Mouse (Mus musculus): Measurements from ENCODE around the gene Ppp1r12b. TPM values are rescaled to one million over a fixed set of nuclear protein-coding genes. Genes with fewer than 3 reads are reported as not detected.

The Ppp1r12b gene
- total and polyA plus RNA-seq, 3 experiments: 4.7 to 7.8 TPM; not detected in 1

DNA sequence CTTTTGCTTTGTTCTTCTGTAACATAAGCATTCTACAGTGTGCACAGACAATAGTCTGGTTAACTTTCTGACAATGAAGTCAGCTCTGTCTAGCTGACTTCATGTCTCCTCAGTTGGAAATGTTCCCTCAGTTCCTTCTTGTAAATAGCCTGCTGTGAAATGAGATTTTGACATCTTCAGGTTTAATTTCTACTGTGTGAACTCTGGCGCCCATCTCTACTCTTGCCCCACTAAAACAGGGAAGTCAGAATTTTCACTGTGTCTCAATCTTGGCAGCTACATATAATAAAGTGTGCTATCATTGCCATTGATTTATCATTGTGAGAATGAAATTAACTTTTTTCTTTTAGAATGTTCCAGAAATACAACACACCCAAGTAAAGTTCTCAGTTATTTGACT lies 170.8 kb downstream of the Ppp1r12b start:
- no peak overlapping the region for H3K4me3 ChIP-seq (ENCODE audit: control insufficient read depth in 1 of 2, insufficient read depth in 1 of 2, low read depth in 2 of 2, low read length in 2 of 2)
- H3K9ac ChIP-seq (ENCODE audit: control insufficient read depth, low read depth, low read length, poor library complexity, severe bottlenecking): no peak overlapping the region
- H3K79me2 ChIP-seq (ENCODE audit: control insufficient read depth, insufficient read depth, low read length, poor library complexity): no peaks in the 10 kb centered on the region
- H3K27ac ChIP-seq (ENCODE audit: control insufficient read depth, low read depth, low read length): no peak overlapping the region
- TF ChIP-seq ETS1 (IDR thresholded peaks at IDR 0.05; ENCODE audit: low read depth, low read length) (no peak), TAL1 (IDR thresholded peaks at IDR 0.05; ENCODE audit: low read length) (no peak), MAFK (IDR thresholded peaks at IDR 0.05; ENCODE audit: borderline replicate concordance, low read depth, low read length) (no peak), POLR2AphosphoS5 (IDR thresholded peaks at IDR 0.05; ENCODE audit: borderline replicate concordance, low read depth, low read length) (no peak), NRF1 (IDR thresholded peaks at IDR 0.05; ENCODE audit: insufficient read depth, low read depth, low read length, poor library complexity, severe bottlenecking) (no peak), MAX (IDR thresholded peaks at IDR 0.05; ENCODE audit: low read length) (no peak), JUND (IDR thresholded peaks at IDR 0.05; ENCODE audit: low read depth, low read length) (no peak), TCF12 (IDR thresholded peaks at IDR 0.05; ENCODE audit: low read depth, low read length) (no peak), GABPA (IDR thresholded peaks at IDR 0.05; ENCODE audit: low read depth, low read length) (no peak), HCFC1 (IDR thresholded peaks at IDR 0.05; ENCODE audit: low read depth, low read length) (no peak), EP300 (IDR thresholded peaks at IDR 0.05; ENCODE audit: low read depth in 1 of 2, low read length in 2 of 2) (no peak), USF2 (IDR thresholded peaks at IDR 0.05; ENCODE audit: borderline replicate concordance in 1 of 2, insufficient read depth in 1 of 2, low read depth in 1 of 2, low read length in 2 of 2) (no peak), ELF1 (IDR thresholded peaks at IDR 0.05; ENCODE audit: low read depth, low read length) (no peak), MYC (IDR thresholded peaks at IDR 0.05; ENCODE audit: low read depth, low read length) (no peak), MXI1 (IDR thresholded peaks at IDR 0.05; ENCODE audit: low read depth, low read length) (no peak), SIN3A (IDR thresholded peaks at IDR 0.05; ENCODE audit: low read length) (no peak), CTCF (IDR thresholded peaks at IDR 0.05 in 2 of 3, conservative IDR thresholded peaks at IDR 0.05 in 1 of 3; ENCODE audit: control insufficient read depth in 1 of 3, insufficient read depth in 1 of 3, low read depth in 2 of 3, low read length in 3 of 3, poor library complexity in 1 of 3, severe bottlenecking in 1 of 3) (no peak), TBP (IDR thresholded peaks at IDR 0.05; ENCODE audit: low read depth, low read length) (no peak)
- H3K9me3 ChIP-seq (replicated peaks; ENCODE audit: insufficient read depth, low read length): no peaks in the 10 kb centered on the region
- no peak for DNase-seq (ENCODE audit: low read depth, low spot score)
- H3K4me1 ChIP-seq (ENCODE audit: control insufficient read depth in 1 of 2, insufficient read depth in 2 of 2, low read length in 2 of 2): no peaks in the 10 kb centered on the region; a peak in 1 of 4 replicates
- no peaks in the 10 kb centered on the region for H3K27me3 ChIP-seq (ENCODE audit: control insufficient read depth in 1 of 2, insufficient read depth in 2 of 2, low read length in 2 of 2)
- no peaks in the 10 kb centered on the region for H3K36me3 ChIP-seq (ENCODE audit: control insufficient read depth in 1 of 2, insufficient read depth in 2 of 2, low read length in 2 of 2)

DNA sequence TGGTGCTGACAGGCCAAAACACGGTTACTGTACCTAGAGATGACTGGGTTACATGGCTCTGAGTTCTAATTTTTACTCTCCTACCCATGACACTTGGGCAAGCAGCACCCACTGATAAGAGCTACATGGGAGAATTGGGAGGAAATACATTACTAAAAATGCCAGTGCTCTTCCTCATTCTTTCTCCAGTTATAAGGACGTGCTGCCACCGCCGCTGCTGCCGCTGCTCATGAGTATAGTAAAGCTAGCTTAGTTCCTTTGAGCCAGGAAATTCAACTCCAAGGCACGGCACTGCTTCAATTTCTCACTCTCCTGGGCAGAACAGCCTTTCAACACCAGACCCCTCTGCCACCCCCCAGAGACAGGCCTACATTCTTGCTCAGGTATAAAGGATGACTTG lies 171.3 kb downstream of the Ppp1r12b start:
- no peak overlapping the region for H3K9ac ChIP-seq (ENCODE audit: control insufficient read depth, low read depth, low read length, poor library complexity, severe bottlenecking)
- H3K27me3 ChIP-seq (ENCODE audit: control insufficient read depth in 1 of 2, insufficient read depth in 2 of 2, low read length in 2 of 2): no peaks in the 10 kb centered on the region
- no peaks in the 10 kb centered on the region for H3K4me1 ChIP-seq (ENCODE audit: control insufficient read depth in 1 of 2, insufficient read depth in 2 of 2, low read length in 2 of 2)
- H3K27ac ChIP-seq (ENCODE audit: control insufficient read depth, low read depth, low read length): no peak overlapping the region
- no peak for DNase-seq (ENCODE audit: low read depth, low spot score)
- no peaks in the 10 kb centered on the region for H3K79me2 ChIP-seq (ENCODE audit: control insufficient read depth, insufficient read depth, low read length, poor library complexity)
- no peak overlapping the region for H3K4me3 ChIP-seq (ENCODE audit: control insufficient read depth in 1 of 2, insufficient read depth in 1 of 2, low read depth in 2 of 2, low read length in 2 of 2)
- H3K9me3 ChIP-seq (replicated peaks; ENCODE audit: insufficient read depth, low read length): no peaks in the 10 kb centered on the region
- no peaks in the 10 kb centered on the region for H3K36me3 ChIP-seq (ENCODE audit: control insufficient read depth in 1 of 2, insufficient read depth in 2 of 2, low read length in 2 of 2)
- TF ChIP-seq TAL1 (IDR thresholded peaks at IDR 0.05; ENCODE audit: low read length): no peak
- no peak for TF ChIP-seq CHD1 (IDR thresholded peaks at IDR 0.05; ENCODE audit: low read depth, low read length)
- TF ChIP-seq NELFE (IDR thresholded peaks at IDR 0.05; ENCODE audit: low read depth, low read length): no peak
- TF ChIP-seq SIN3A (IDR thresholded peaks at IDR 0.05; ENCODE audit: low read length): no peak
- no peak for TF ChIP-seq RAD21 (IDR thresholded peaks at IDR 0.05; ENCODE audit: low read depth, low read length)

Measured in MEL (cell line).